Mouse (Mus musculus) central nervous system, embryonic 14 days (tissue): ENCODE measurements around the gene Atp6v1c2. TPM values are rescaled to one million over a fixed set of nuclear protein-coding genes. Genes with fewer than 3 reads are reported as not detected.

Experiments used
- polyA plus RNA-seq: library from polyadenylated mRNA; depleted of rRNA; stranded (reverse); fragments of >200 nt; gene quantifications from 2 replicates; pipeline ENCODE4 v1.2.3, GENCODE M21; 2012; rRNA removed

The Atp6v1c2 gene
- 0.18 and 0.49 TPM in 2 replicates for polyA plus RNA-seq

GRCm38 (mm10) chr12:17329259-17329658 is at the start of gene Atp6v1c2:
Atp6v1c2 (minus strand) TSS chr12:17329359.

GRCm38 (mm10) chr12:17348048-17349036 is 19.2 kb upstream of the Atp6v1c2 start, which contains the start of gene Nol10:
Nol10 (plus strand) TSS chr12:17348458.

GRCm38 (mm10) chr12:17265971-17266672 is 63.0 kb downstream of the Atp6v1c2 start, which contains the start of gene Pdia6:
Pdia6 (plus strand) TSS chr12:17266545.

Other genes with a start within 250 kb of the Atp6v1c2 start
- gene Kcnf1, start 152.5 kb downstream of the Atp6v1c2 start, polyA plus RNA-seq: 4.1 and 4.3 TPM in 2 replicates
- 239 and 283 TPM in 2 replicates for gene Pdia6, start 62.8 kb downstream of the Atp6v1c2 start, polyA plus RNA-seq
- gene Nol10, start 19.1 kb upstream of the Atp6v1c2 start, polyA plus RNA-seq: 18.1 and 18.8 TPM in 2 replicates
- gene Odc1, start 215.4 kb upstream of the Atp6v1c2 start, polyA plus RNA-seq: 267 and 285 TPM in 2 replicates